Mouse (Mus musculus): ENCODE data around the gene Frem3.
"Not testable (repeated sequence)": the region's sequence is repeated elsewhere in the genome, so short reads cannot be mapped to it uniquely, and the experiment has no call there.

DNA sequence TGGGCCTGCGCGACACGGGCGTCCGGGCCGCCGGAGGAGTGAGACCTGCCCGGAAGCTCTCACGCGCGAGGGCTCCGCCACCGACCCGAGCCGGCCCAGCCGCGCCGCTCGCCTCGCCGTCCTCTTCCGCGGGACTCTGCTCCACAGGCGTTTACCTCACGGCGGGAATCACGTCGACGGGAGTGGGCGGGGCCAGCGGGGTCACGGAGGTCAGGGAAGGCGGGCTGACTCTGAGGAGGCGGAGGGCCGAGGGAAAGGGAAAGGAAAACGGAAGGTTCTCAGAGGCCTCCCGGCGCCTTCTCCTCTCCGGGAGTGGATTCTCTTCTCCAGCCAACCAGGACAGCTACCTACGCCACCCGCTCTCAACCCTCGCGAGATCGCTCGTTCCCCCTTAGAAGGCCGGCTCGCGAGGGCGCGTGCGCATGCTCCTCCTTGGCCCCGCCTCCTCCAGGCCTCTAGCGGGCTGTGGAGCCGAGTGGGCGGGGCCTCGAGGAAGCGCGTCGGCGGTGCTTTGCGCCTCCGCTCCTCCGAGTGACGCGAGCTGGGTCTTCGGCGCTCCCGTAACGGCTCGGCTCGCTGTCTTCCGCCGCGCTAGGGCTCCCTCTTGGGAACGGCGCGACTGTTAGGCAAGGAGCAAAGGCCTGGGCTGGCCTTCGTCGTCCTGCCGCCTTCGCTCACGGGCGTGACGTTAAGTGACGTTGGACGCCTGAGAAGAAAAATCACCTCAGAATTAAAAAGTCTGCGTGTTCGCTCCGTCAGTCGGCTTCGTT is 128.5 kb downstream of the Frem3 start, which contains the start of gene Smarca5:
- TF ChIP-seq POLR2A (IDR thresholded peaks at IDR 0.05; ENCODE audit: insufficient read length, low read depth): peak; percentile 80
- not testable (repeated sequence) for TF ChIP-seq USF1 (IDR thresholded peaks at IDR 0.05; ENCODE audit: low read depth)

Measured in myocyte (in vitro differentiated cells).